Mouse (Mus musculus) neural tube, embryonic 12.5 days (tissue): Measurements from ENCODE around the gene Itpkc. TPM values are rescaled to one million over a fixed set of nuclear protein-coding genes. Genes with fewer than 3 reads are reported as not detected.

Experiments used
- ATAC-seq: fragments of 200-750 bp; cut with Nextera tagmentation; 2 replicates; pipeline ENCODE4 v1.8.0; 2017; ENCODE audit warnings: low read depth, mild to moderate bottlenecking, moderate TSS enrichment, moderate library complexity; ENCODE audit not compliant: low FRiP score
- H3K27ac ChIP-seq: fragments of 300-500 bp; sonication (generic); 2 replicates; pipeline ENCODE4 v1.5.1; 2016
- H3K27me3 ChIP-seq: fragments of 300-500 bp; sonication (generic); replicated peaks from 2 replicates; pipeline ENCODE4 v1.6.1; 2016; ENCODE audit warnings: mild to moderate bottlenecking
- H3K36me3 ChIP-seq: fragments of 300-500 bp; sonication (generic); 2 replicates; pipeline ENCODE4 v1.6.1; 2016; ENCODE audit warnings: mild to moderate bottlenecking
- H3K4me1 ChIP-seq: fragments of 300-500 bp; sonication (generic); 2 replicates; pipeline ENCODE4 v1.6.1; 2016
- H3K4me2 ChIP-seq: fragments of 300-500 bp; sonication (generic); replicated peaks from 2 replicates; pipeline ENCODE4 v1.6.1; 2016; ENCODE audit warnings: mild to moderate bottlenecking
- H3K4me3 ChIP-seq: fragments of 300-500 bp; sonication (generic); 2 replicates; pipeline ENCODE4 v1.5.1; 2016
- H3K9ac ChIP-seq: fragments of 300-500 bp; sonication (generic); 2 replicates; pipeline ENCODE4 v1.6.1; 2016; ENCODE audit warnings: mild to moderate bottlenecking
- H3K9me3 ChIP-seq: fragments of 300-500 bp; sonication (generic); 2 replicates; pipeline ENCODE4 v1.6.1; 2016; ENCODE audit warnings: mild to moderate bottlenecking
- whole genome bisulfite sequencing: fragments of 180-500 bp; shearing (Covaris S2); methylation state at CpG from one replicate; pipeline ENCODE4 v1.1.7; 2016; 5-methylcytosine and 5-hydroxymethylcytosine counted together
- polyA plus RNA-seq: library from polyadenylated mRNA; unstranded; fragments of >200 nt; fragmentation: Nextera tagmentation; extraction: Ambion mirVana; gene quantifications from 2 replicates; pipeline ENCODE4 v1.2.1, GENCODE M21; 2016

The Itpkc gene
- 8.2 and 10.4 TPM in 2 replicates for polyA plus RNA-seq

GRCm38 (mm10) chr7:27228281-27228821, at the start of gene Itpkc:
Gene Itpkc (minus strand): TSS chr7:27228661.
- H3K9me3 ChIP-seq: no peaks in the 10 kb centered on the region
- no peaks in the 10 kb centered on the region for H3K27me3 ChIP-seq
- WGBS: under 1% methylated on average over 49 of the region's 49 CpGs
- ATAC-seq: peak; percentile 73
- peak within 1 kb of the TSS; percentile 86 for H3K4me3 ChIP-seq
- H3K27ac ChIP-seq: peak within 1 kb of the TSS; percentile 62; the same call in 1 of the 2 replicates
- H3K4me2 ChIP-seq: peak within 1 kb of the TSS; percentile 89
- H3K36me3 ChIP-seq: no peaks in the 10 kb centered on the region
- peaks cover 56% of the 10 kb centered on the region for H3K4me1 ChIP-seq
- H3K9ac ChIP-seq: peak within 1 kb of the TSS; percentile 83

- Histone ChIP-seq H3K9me3 (no peaks in the 10 kb centered on the region), H3K27me3 (no peaks in the 10 kb centered on the region), H3K4me1 (no peaks in the 10 kb centered on the region), H3K9ac (no peak overlapping the region), H3K36me3 (peaks cover 86% of the 10 kb centered on the region), H3K27ac (no peak overlapping the region), H3K4me2 (no peak overlapping the region), H3K4me3 (no peak overlapping the region)
- ATAC-seq: no peak
- WGBS: 95% methylated on average over 3 of the region's 3 CpGs
Measured at GRCm38 (mm10) chr7:27277191-27277590, 48.7 kb upstream of the Itpkc start.

- ATAC-seq: no peak
- no peaks in the 10 kb centered on the region for H3K9me3 ChIP-seq
- WGBS: 60% methylated on average over 7 of the region's 7 CpGs
- H3K27me3 ChIP-seq: no peaks in the 10 kb centered on the region
- H3K36me3 ChIP-seq: peaks cover 84% of the 10 kb centered on the region
- no peaks in the 10 kb centered on the region for H3K4me1 ChIP-seq
- H3K9ac ChIP-seq: no peak overlapping the region
- no peak overlapping the region for H3K4me2 ChIP-seq
- no peak overlapping the region for H3K27ac ChIP-seq
- no peak overlapping the region for H3K4me3 ChIP-seq
Measured at GRCm38 (mm10) chr7:27276021-27276420, 47.6 kb upstream of the Itpkc start.

- Histone ChIP-seq H3K9me3 (no peaks in the 10 kb centered on the region), H3K4me2 (no peak overlapping the region), H3K27me3 (no peaks in the 10 kb centered on the region), H3K4me1 (no peaks in the 10 kb centered on the region), H3K27ac (no peak overlapping the region), H3K9ac (no peak overlapping the region), H3K4me3 (no peak overlapping the region), H3K36me3 (peaks cover 86% of the 10 kb centered on the region)
- WGBS: 93% methylated on average over 4 of the region's 4 CpGs
- no peak for ATAC-seq
Measured at GRCm38 (mm10) chr7:27274916-27275315, 46.5 kb upstream of the Itpkc start.

DNA sequence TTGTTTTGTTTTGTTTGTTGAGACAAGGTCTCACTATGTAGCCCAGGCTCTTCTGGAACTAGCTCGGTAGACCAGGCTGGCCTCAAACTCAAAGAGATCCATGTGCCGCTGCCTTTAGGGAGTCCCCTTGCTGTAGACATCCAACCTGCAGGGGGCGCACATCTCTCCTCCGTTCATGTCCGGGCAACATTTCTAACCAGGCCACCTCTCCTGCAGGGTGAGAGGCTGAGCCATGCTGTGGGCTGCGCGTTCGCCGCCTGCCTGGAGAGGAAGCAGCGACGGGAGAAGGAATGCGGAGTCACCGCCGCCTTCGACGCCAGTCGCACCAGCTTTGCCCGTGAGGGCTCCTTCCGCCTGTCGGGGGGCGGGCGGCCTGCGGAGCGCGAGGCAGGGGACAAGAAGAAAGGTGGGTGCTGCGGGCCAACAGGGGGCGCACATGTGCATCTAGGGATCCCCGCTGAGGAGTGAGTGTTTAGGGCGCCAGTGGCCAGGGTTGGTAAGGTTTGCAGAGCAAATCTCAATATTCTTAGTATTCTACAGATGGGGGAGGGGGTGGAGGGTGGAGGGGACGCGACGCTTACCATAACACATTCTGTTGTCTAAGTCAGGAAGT, 45.4 kb upstream of the Itpkc start:
- 49% methylated on average over 32 of the region's 32 CpGs for WGBS
- Histone ChIP-seq H3K4me2 (no peak overlapping the region), H3K4me1 (no peaks in the 10 kb centered on the region), H3K27ac (no peak overlapping the region), H3K4me3 (0 out of 2 replicates have a peak overlapping the region, but pooled peaks have one; percentile 5), H3K9ac (no peak overlapping the region), H3K27me3 (no peaks in the 10 kb centered on the region), H3K9me3 (no peaks in the 10 kb centered on the region), H3K36me3 (peaks cover 86% of the 10 kb centered on the region)
- no peak for ATAC-seq

DNA sequence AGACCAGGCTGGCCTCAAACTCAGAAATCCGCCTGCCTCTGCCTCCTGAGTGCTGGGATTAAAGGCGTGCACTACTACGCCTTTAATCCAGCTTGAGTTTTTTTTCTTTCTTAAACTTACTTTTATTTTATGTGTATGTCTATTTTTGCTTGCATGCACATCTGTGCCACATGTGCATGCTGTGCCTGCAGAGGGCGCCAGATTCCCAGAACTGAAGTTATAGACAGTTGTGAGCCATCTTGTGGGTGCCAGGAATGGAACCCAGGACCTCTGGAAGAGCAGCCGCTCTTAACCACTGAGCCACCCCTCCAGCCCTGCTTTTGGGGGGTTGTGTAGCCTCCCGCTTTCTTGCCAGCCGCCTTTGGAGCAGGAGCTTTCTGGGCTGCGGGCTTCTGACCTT, 43.0 kb upstream of the Itpkc start:
- WGBS: 90% methylated on average over 8 of the region's 8 CpGs
- Histone ChIP-seq H3K27me3 (no peaks in the 10 kb centered on the region), H3K36me3 (peaks cover 85% of the 10 kb centered on the region), H3K4me1 (no peaks in the 10 kb centered on the region), H3K4me3 (no peak overlapping the region), H3K27ac (no peak overlapping the region), H3K4me2 (no peak overlapping the region), H3K9ac (no peak overlapping the region), H3K9me3 (no peaks in the 10 kb centered on the region)
- ATAC-seq: no peak

GRCm38 (mm10) chr7:27266515-27267128, 38.2 kb upstream of the Itpkc start:
- Histone ChIP-seq H3K27me3 (no peaks in the 10 kb centered on the region), H3K9ac (no peak overlapping the region), H3K9me3 (no peaks in the 10 kb centered on the region), H3K4me3 (no peak overlapping the region), H3K27ac (no peak overlapping the region), H3K36me3 (peaks cover 91% of the 10 kb centered on the region), H3K4me2 (no peak overlapping the region), H3K4me1 (peaks cover 5% of the 10 kb centered on the region; the same call in 1 of the 2 replicates)
- ATAC-seq: no peak
- WGBS: 81% methylated on average over 20 of the region's 20 CpGs

GRCm38 (mm10) chr7:27264761-27265160, 36.3 kb upstream of the Itpkc start:
- Histone ChIP-seq H3K27ac (no peak overlapping the region), H3K4me1 (peaks cover 23% of the 10 kb centered on the region), H3K9me3 (no peaks in the 10 kb centered on the region), H3K27me3 (no peaks in the 10 kb centered on the region), H3K9ac (no peak overlapping the region), H3K4me3 (no peak overlapping the region), H3K36me3 (peaks cover 74% of the 10 kb centered on the region), H3K4me2 (no peak overlapping the region)
- 93% methylated on average over 12 of the region's 12 CpGs for WGBS
- no peak for ATAC-seq

- no peak overlapping the region for H3K4me2 ChIP-seq
- H3K27me3 ChIP-seq: no peaks in the 10 kb centered on the region
- H3K4me3 ChIP-seq: no peak overlapping the region
- H3K27ac ChIP-seq: no peak overlapping the region
- H3K36me3 ChIP-seq: peaks cover 47% of the 10 kb centered on the region
- peaks cover 43% of the 10 kb centered on the region for H3K4me1 ChIP-seq
- WGBS: 80% methylated on average over 6 of the region's 6 CpGs
- no peak for ATAC-seq
- H3K9me3 ChIP-seq: no peaks in the 10 kb centered on the region
- H3K9ac ChIP-seq: no peak overlapping the region
Measured at GRCm38 (mm10) chr7:27261888-27262287, 33.4 kb upstream of the Itpkc start.

GRCm38 (mm10) chr7:27260856-27261255, 32.4 kb upstream of the Itpkc start:
- Histone ChIP-seq H3K27me3 (no peaks in the 10 kb centered on the region), H3K9ac (peak overlapping the region; percentile 30; the same call in 1 of the 2 replicates), H3K27ac (no peak overlapping the region), H3K4me2 (peak overlapping the region; percentile 75), H3K4me3 (no peak overlapping the region), H3K4me1 (peaks cover 45% of the 10 kb centered on the region), H3K36me3 (peaks cover 36% of the 10 kb centered on the region), H3K9me3 (no peaks in the 10 kb centered on the region)
- no peak for ATAC-seq
- 70% methylated on average over 7 of the region's 7 CpGs for WGBS

DNA sequence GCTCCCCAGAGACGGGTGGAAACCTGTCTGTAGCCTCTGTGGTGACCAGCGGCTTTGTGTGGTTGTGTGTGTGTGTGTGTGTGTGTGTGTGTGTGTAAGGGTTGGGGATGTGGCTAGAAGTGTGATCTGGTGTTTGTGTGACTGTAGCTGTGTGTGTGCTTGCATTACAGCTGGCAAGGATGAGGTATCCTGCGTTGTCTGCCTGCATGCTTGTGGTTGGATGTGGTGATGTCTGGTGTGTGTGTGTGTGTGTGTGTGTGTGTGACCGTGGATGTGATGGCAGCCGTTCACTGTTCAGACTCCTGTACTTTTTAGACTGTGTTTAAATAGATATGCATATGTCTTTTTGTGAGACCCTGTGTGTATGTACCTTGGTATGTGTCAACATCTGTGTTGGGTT, 31.3 kb upstream of the Itpkc start:
- Histone ChIP-seq H3K27ac (peak overlapping the region; percentile 54; the same call in 1 of the 2 replicates), H3K4me2 (peak overlapping the region; percentile 75), H3K9me3 (no peaks in the 10 kb centered on the region), H3K4me1 (peaks cover 45% of the 10 kb centered on the region), H3K9ac (peak overlapping the region; percentile 93), H3K27me3 (no peaks in the 10 kb centered on the region), H3K36me3 (peaks cover 26% of the 10 kb centered on the region), H3K4me3 (peak overlapping the region; percentile 89)
- whole genome bisulfite sequencing: 42% methylated on average over 5 of the region's 5 CpGs
- ATAC-seq: no peak

DNA sequence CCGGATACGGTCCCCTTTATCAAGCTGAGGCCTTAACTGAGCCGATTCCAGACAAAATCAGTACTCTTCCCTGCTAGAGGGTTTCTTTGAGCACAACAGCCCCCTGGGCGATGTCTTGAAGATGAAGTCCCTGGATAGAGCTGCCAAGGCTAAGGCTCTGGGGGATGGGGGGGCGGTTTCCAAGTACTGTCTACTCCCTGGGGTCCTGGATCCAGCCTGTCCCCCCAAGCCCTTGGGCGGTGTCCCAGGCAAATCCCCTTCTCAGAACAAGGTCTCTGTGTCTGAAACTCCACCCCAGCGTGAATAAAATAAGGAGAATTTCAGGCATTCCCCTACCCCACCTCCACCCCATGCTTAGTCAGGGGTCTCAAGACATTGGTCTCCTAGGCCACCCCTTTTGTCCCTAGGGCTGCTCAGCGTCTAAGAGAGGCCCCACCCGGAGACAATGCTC, 30.8 kb upstream of the Itpkc start:
- Histone ChIP-seq H3K9me3 (no peaks in the 10 kb centered on the region), H3K4me2 (peak overlapping the region; percentile 75), H3K27me3 (no peaks in the 10 kb centered on the region), H3K27ac (peak overlapping the region; percentile 54), H3K4me1 (peaks cover 45% of the 10 kb centered on the region), H3K4me3 (peak overlapping the region; percentile 89), H3K36me3 (peaks cover 25% of the 10 kb centered on the region), H3K9ac (peak overlapping the region; percentile 93)
- ATAC-seq: 0 out of 2 replicates have a peak, but pooled peaks have one; percentile 5
- 2% methylated on average over 9 of the region's 9 CpGs for WGBS
